Mouse (Mus musculus): ENCODE results near the gene Ppil6.

Gene Ppil6

GRCm38 (mm10) chr10:41489708-41490517 is at the start of gene Ppil6, which contains the start of gene Smpd2:
Ppil6 (plus strand) TSS chr10:41490439.
Smpd2 (minus strand) TSS chr10:41490369.
- peak; percentile 88 for DNase-seq (ENCODE audit: low spot score)

GRCm38 (mm10) chr10:41448216-41448615 is 42.0 kb upstream of the Ppil6 start:
- no peak for DNase-seq (ENCODE audit: low spot score)

DNA sequence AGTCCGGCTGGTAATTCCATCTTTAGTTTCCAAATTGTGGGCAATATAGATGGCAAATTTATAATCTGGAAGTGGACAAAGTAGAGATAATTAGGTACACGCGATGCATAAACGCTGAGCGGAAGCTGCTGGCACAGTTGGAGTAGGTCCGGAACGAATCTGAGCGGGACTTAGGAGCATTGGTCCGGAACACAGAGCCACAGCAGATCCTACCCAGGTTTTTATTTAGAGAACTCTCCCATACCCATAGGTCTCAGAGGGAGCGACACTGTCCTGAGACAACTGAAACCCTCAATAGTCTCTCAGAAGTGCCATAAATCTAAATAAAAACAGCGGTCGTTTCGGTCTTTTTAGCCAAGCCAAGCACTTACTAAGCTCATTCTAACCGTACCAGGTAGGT is 40.6 kb upstream of the Ppil6 start:
- DNase-seq (ENCODE audit: low spot score): no peak

DNA sequence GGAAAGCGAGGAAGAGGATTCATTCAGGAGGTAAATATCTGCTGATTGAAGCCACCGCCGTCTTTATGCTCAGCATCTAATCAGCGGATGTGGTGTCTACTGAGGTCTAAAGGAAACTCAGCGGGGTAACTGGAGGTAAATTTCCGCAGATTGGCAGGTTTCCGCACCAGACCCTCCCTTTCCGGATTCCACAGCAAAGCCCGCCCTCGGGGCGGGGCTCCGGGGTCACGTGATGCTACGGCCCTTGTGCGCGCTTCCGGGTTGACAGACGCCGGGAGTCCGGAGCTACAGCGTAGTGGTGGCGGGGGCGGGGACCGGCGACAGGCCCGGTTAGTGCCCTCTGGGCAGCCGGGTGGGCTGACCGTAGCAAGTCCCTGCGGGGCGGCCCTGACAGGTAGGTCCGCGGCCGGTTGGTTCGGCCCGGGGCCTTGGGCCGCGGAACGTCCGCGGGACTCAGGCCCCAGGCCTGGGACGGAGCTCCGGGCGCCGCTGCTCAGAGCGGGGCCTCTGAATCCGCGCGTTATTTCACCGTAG is 40.0 kb upstream of the Ppil6 start, which contains the start of gene Zbtb24:
TSS of gene Zbtb24 (plus strand) at position 247 of the 534 bp plus-strand sequence.
- peak; percentile 94 for DNase-seq (ENCODE audit: low spot score)

DNA sequence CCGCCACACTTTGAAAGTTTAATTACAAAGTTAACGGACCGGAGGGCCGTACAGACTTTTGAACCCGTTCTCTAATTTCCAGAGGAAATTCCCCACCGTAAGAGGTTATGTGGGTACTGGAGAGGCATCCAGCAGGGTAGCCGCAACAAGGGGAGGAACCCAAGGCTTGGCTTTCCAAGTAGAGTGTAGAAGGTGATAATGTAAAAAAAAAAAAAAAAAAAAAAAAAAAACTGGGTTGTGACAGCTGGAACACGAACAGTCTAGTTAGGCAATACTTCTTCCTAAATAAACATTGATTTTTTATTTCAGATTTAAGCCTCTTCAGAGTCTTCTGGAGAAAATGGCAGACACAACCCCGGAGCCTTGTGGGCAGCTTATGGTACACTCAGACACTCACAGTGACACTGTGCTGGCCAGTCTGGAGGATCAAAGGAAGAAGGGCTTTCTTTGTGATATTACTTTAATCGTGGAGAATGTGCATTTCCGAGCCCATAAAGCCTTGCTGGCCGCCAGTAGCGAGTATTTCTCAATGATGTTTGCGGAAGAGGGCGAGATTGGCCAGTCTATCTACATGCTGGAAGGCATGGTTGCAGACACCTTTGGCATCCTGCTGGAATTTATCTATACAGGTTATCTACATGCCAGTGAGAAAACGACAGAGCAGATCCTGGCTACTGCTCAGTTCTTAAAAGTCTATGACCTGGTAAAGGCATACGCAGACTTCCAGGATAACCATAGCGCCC is 39.3 kb upstream of the Ppil6 start:
- DNase-seq (ENCODE audit: low spot score): peak; percentile 17

DNA sequence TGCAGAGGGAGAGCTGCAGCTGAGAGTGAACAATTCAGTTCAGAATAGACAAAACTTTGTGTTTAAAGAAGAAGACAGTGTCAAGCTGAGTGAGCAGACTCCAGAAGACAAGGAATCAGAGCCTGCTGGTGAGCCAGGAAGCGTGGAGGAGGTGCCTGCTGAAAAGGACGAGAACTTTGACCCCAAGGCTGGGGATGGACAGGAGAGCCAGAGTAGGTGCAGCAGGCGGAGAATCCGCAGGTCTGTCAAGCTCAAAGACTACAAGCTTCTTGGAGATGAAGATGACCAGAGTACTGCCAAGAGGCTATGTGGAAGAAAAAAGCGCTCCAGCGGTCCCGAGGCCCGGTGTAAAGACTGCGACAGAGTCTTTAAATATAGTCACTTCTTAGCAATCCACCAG is 38.6 kb upstream of the Ppil6 start:
- no peak for DNase-seq (ENCODE audit: low spot score)

- DNase-seq (ENCODE audit: low spot score): no peak
These were observed 37.4 kb upstream of the Ppil6 start for GRCm38 (mm10) chr10:41452791-41453190.

- no peak for DNase-seq (ENCODE audit: low spot score)
These were observed 30.2 kb upstream of the Ppil6 start for GRCm38 (mm10) chr10:41459990-41460389.

GRCm38 (mm10) chr10:41460501-41460900 is 29.7 kb upstream of the Ppil6 start:
- no peak for DNase-seq (ENCODE audit: low spot score)

DNA sequence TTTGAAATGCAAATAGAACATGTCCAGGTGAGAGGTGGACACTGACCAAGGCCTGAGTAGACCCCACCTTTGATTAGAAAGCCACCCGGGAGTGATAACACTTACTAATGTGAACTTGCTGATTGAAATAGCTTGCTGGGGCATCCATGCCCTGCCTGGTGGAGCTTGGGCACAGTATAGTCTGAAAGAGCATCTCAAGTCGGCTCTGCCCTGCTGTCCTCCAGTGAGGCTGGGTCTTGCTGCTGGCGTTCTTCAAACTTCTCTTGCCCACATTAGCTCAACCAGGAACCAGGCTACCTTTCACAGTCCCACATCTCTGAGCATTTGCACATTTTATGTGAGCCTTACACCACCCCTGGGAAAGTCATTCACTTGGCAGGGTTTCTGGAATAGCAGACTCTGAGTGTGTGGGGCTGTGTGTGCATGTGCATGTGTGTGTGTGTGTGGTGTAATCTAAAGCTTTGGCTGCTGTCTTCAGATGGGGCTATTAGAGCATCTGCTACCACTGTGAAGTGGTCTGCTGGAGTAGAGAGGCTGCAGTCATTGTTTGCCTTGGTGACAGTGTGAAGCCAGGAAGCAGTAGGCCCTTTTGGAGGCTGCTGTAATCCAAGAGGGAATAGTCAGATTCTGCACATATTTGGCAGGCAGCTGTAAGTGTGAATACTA is 29.0 kb upstream of the Ppil6 start:
- DNase-seq (ENCODE audit: low spot score): peak; percentile 23

- no peak for DNase-seq (ENCODE audit: low spot score)
These were observed 25.8 kb upstream of the Ppil6 start for GRCm38 (mm10) chr10:41464401-41464955.

- DNase-seq (ENCODE audit: low spot score): no peak
These were observed 22.9 kb upstream of the Ppil6 start for GRCm38 (mm10) chr10:41467325-41467724.

GRCm38 (mm10) chr10:41470693-41471092 is 19.5 kb upstream of the Ppil6 start:
- DNase-seq (ENCODE audit: low spot score): no peak

DNA sequence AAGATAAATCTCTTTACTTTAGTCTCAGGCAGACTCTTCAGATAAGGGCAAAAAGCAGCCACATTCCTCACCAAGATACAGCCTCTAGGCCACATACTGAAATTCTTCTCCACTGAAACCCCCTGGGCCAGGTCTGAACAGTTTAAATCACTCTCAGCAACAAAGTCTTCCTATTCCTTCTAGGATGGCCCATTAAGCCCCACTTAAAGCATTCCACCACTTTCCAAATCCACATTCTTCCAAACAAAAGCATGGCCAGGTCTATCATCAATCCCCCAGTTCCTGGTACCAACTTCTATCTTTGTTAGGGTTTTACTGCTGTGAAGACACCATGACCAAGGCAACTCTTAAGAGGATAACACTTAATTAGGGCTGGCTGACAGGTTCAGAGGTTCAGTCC is 17.7 kb upstream of the Ppil6 start:
- no peak for DNase-seq (ENCODE audit: low spot score)

DNA sequence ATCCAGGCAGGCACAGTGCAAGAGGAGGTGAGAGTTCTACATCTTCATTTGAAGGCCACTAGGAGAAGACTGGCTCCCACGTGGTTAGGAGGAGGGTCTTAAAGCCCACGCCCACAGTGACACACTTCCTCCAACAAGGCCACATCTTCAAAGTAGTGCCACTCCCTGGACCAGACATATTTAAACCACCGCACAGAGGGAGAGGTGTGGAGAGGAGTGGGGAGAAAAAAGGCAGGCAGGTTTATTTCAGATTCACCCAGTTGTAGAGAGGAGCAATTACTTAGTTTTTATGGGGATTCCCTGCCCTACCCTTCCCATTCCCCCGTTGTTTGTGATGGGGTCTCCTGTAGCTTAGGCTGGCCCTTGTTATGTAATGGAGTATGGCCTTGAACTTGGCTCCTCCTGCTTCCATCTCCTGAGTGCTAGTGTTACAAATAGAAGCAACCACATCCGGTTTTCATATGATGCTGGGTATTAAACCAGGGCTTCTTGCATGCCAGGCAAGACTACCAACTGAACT is 17.2 kb upstream of the Ppil6 start:
- DNase-seq (ENCODE audit: low spot score): no peak

DNA sequence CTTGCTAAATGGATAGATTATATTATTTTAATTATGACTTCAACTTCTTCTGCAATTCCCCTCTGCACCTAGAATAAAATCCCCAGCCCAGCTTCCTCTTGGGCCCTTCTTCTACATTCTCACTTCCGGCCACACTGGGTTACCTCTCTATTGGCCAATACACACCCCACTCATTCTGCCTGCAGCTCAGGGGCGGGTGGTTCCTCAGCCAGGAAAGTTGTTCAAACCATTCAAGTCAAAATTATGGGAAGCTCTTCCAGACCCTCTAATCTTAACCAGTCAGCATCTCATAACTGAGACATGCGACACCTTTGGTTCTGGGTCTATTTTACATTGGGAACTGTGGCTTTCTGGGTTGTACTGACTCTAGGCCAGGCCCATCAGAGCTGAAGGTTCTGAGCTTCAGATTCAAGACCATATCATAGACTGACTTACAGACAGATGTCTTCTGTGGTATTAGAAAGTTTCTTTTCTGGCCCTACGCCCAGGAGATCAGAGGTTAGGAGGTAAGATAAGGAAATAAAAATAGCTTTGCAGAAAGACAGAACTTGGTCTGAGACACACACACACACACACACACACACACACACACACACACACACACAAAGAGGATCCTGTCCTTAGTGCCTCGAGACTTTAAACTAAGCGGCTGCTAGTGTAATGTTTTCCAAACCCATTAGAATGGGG is 16.3 kb upstream of the Ppil6 start:
- peak; percentile 39 for DNase-seq (ENCODE audit: low spot score)

- peak; percentile 36 for DNase-seq (ENCODE audit: low spot score)
These were observed 15.3 kb upstream of the Ppil6 start for GRCm38 (mm10) chr10:41474981-41475391.

DNA sequence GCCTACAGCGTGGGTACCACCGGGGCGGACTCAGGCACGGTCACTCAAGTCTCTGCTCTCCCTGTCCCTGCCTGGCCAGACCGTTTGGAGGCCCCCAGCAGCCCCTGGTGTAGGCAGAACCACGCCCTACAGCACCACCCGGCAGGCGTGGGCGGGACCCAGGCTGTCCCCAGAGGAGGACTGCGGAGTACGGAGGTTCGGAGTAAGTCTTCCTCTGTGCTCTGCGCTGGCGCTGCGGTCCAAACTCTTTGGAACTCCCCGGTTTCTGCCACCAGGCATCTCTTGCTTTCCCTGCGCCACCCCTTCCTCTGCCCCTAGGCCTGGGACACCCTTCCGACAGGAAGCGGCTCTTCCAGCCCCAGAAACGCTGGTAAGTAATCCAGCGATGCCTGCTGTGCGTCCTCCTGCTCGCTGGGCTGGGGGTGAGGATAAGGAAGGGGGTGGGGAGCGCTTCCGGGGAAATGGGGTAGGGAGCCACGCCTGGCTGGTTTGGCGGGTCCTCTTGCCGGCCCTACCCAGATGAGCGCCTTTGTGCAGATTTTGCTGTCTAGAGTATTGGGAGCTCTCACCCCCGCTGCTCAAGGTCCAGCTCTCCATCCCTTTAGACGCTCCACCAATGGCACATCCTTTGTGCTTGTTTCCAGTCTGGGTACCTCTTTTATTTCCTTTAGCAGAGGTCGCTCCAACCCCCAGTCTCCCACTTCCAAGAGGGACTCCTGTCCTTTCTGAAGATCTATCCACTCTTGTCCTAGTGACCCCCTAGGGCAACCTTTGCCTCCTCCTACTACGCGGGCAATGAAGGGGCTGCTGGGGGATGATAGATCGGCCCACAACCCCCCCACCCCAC is 13.8 kb upstream of the Ppil6 start, which contains the start of gene Mical1:
TSS of gene Mical1 (plus strand) at position 144 of the 847 bp plus-strand sequence.
- DNase-seq (ENCODE audit: low spot score): peak; percentile 26

GRCm38 (mm10) chr10:41477018-41477277 is 13.3 kb upstream of the Ppil6 start:
- peak; percentile 14 for DNase-seq (ENCODE audit: low spot score)
